Mouse (Mus musculus): ENCODE measurements at regions not wholly inside any gene's neighbourhood (a gene's known extent, or its start where the extent isn't known, plus 50 kb on each side); places are given as distances from the start of the nearest gene placed in this dataset.
A peak's percentile ranks its signal among the peaks of the same experiment; 100 is the strongest.
"Not testable (repeated sequence)": the region's sequence is repeated elsewhere in the genome, so short reads cannot be mapped to it uniquely, and the experiment has no call there.

- Histone ChIP-seq H3K9ac (no peak overlapping the region), H3K27ac (replicated peaks) (no peak overlapping the region), H3K4me2 (no peak overlapping the region), H3K27me3 (replicated peaks) (no peaks in the 10 kb centered on the region), H3K9me3 (no peaks in the 10 kb centered on the region), H3K4me1 (no peaks in the 10 kb centered on the region), H3K36me3 (no peaks in the 10 kb centered on the region), H3K4me3 (no peak overlapping the region)
- no peak for ATAC-seq (ENCODE audit: extremely low read depth, insufficient number of reproducible peaks, low FRiP score, low TSS enrichment)
- 79% methylated on average over 4 of the region's 4 CpGs for WGBS
Measured at GRCm38 (mm10) chr14:114485781-114486180, 606.2 kb upstream of the Gpc5 start.

DNA sequence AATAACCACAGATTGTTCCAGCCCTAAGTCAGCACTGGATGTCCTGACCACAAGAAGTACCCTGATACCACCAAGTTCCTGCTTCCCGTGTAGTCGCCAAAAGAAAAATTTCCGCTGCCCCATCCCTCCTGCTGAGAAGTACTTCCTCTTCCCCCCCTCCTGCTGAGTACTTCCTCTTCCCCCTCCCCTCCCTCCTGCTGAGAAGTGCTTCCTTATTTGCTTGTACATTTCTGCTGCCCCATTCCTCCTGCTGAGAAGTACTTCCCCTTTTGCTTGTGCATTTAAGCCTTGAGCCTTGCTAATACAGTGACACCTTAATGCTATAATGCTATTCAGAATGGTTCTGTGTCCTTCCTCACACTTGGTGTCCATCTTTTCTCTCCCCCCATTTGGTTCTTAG lies 598.6 kb upstream of the Gpc5 start:
- not testable (repeated sequence) for H3K4me3 ChIP-seq; H3K27ac ChIP-seq (replicated peaks); ATAC-seq (ENCODE audit: extremely low read depth, insufficient number of reproducible peaks, low FRiP score, low TSS enrichment); H3K9ac ChIP-seq; H3K4me2 ChIP-seq; H3K27me3 ChIP-seq (replicated peaks); H3K9me3 ChIP-seq; H3K36me3 ChIP-seq; H3K4me1 ChIP-seq
- 91% methylated on average over 3 of the region's 3 CpGs for WGBS

GRCm38 (mm10) chr14:114504976-114505375 lies 587.0 kb upstream of the Gpc5 start:
- Histone ChIP-seq H3K4me3 (no peak overlapping the region), H3K9me3 (peaks cover 3% of the 10 kb centered on the region; the same call in 1 of the 2 replicates), H3K27ac (replicated peaks) (no peak overlapping the region), H3K27me3 (replicated peaks) (no peaks in the 10 kb centered on the region), H3K9ac (no peak overlapping the region), H3K4me1 (no peaks in the 10 kb centered on the region), H3K36me3 (no peaks in the 10 kb centered on the region), H3K4me2 (no peak overlapping the region)
- no peak for ATAC-seq (ENCODE audit: extremely low read depth, insufficient number of reproducible peaks, low FRiP score, low TSS enrichment)

DNA sequence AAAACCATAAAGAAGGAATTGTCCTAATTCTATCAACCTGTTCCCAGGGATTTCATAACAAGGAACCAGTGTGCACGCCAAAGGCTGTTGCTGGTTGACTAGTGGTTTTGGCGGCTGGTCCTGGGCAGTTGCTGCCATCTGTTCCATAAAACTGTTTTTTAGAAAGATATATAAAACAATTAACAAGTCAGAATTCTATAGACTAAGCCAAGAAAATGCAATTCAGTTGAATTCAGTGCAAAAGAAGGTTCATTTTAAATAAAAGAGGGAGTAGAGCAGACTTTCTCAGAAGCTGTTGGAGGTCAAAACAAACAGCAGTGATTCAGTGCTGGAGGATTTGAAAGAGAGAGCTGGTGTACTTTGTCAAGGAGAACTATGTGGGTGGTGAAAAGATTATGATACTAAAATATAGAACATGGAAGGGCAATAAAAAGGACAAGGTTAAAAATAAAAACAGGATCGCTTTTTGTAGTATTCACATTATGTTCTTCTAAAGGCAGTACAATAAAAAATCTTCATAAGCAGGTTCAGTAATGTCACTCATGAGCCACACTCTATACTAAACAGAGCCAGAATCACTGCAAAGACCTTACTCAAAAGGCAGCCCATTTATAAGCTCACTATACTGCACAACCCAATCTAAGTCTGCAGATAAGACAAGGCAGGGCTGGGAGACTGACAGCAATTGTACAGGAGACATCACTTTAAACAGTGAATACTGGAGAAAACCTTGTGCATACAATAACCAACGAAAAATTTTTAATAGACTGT lies 543.9 kb upstream of the Gpc5 start:
- H3K9ac ChIP-seq: no peak overlapping the region

GRCm38 (mm10) chr14:114549101-114549500 lies 542.9 kb upstream of the Gpc5 start:
- no peaks in the 10 kb centered on the region for H3K36me3 ChIP-seq
- H3K27me3 ChIP-seq (replicated peaks): no peaks in the 10 kb centered on the region
- no peak overlapping the region for H3K4me3 ChIP-seq
- no peak for ATAC-seq (ENCODE audit: extremely low read depth, insufficient number of reproducible peaks, low FRiP score, low TSS enrichment)
- no peak overlapping the region for H3K4me2 ChIP-seq
- H3K27ac ChIP-seq (replicated peaks): no peak overlapping the region
- no peaks in the 10 kb centered on the region for H3K9me3 ChIP-seq
- WGBS: 84% methylated on average over 1 of the region's 1 CpGs
- no peak overlapping the region for H3K9ac ChIP-seq
- no peaks in the 10 kb centered on the region for H3K4me1 ChIP-seq

More for the DNA sequence above, 543.9 kb upstream of the Gpc5 start:
- ATAC-seq (ENCODE audit: extremely low read depth, insufficient number of reproducible peaks, low FRiP score, low TSS enrichment): no peak
- Histone ChIP-seq H3K4me1 (no peaks in the 10 kb centered on the region), H3K4me3 (no peak overlapping the region), H3K4me2 (no peak overlapping the region), H3K27ac (replicated peaks) (no peak overlapping the region), H3K27me3 (replicated peaks) (no peaks in the 10 kb centered on the region), H3K9me3 (no peaks in the 10 kb centered on the region), H3K36me3 (no peaks in the 10 kb centered on the region)
- 65% methylated on average over 4 of the region's 4 CpGs for WGBS

DNA sequence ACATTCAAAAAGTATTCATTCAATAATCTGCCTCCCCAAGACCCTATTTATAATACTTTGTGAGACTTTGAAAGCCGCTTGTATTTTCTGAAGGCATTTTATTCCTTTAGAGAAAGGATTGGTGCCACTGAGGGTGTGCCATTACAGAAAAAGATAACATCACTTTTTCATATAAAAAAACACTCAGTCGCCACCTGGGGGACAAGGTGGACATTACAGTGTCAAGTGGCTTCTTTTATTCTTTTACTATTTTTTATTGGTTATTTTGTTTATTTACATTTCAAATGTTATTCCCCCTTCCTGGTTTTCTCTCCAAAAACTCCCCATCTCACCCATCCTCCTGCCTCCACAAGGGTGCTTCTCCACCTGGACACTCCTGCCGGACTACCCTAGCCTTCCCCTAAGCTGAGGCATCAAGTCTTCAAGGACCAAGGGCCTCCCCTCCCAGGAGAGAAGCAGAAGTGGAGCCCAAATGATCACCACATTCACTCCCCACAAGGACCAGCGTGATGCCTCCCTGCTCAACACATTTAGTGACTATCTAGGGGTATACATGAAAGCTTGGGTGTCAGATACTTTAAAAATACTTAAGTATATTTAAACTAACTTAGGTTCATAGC lies 525.5 kb upstream of the Gpc5 start:
- no peak overlapping the region for H3K9ac ChIP-seq
- 41% methylated on average over 4 of the region's 4 CpGs for WGBS

DNA sequence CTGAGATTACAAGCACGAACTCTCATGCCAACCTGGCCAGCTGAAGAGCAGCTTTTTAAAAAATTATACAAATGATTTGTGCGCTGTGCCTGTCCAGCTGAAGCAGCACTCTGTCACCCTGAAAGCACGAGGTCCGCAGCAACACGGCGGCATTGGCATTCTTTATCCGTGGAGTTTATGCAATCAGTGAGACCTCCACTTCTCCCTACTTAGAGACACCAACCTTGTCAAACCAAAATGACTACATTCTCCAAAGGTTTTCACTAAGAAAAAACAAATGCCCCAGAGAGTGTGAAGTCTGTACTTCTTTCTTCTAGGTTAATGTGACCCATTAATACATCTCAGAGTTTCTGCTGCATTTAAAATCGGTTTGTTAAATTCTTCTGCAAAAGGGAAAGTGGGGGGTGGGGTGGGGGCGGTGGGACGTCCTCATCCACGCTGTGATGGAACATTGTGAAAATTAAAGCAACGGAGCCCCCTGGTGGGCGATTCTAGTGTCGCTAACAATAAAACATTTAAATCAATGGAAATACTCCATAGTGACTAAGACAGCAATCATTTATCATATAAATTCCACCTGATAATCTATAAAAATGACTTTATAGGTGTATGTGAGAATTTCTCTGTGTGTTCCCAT lies 524.2 kb upstream of the Gpc5 start:
- Histone ChIP-seq H3K36me3 (no peaks in the 10 kb centered on the region), H3K4me1 (no peaks in the 10 kb centered on the region), H3K27ac (replicated peaks) (no peak overlapping the region), H3K9ac (no peak overlapping the region), H3K4me3 (peak overlapping the region; percentile 34), H3K27me3 (replicated peaks) (no peaks in the 10 kb centered on the region), H3K9me3 (no peaks in the 10 kb centered on the region; the same call in 1 of the 2 replicates), H3K4me2 (peak overlapping the region; percentile 62)
- no peak for ATAC-seq (ENCODE audit: extremely low read depth, insufficient number of reproducible peaks, low FRiP score, low TSS enrichment)
- WGBS: 19% methylated on average over 14 of the region's 14 CpGs

More for the DNA sequence above, 525.5 kb upstream of the Gpc5 start:
- Histone ChIP-seq H3K4me3 (no peak overlapping the region), H3K4me1 (no peaks in the 10 kb centered on the region), H3K9me3 (no peaks in the 10 kb centered on the region), H3K4me2 (no peak overlapping the region), H3K36me3 (no peaks in the 10 kb centered on the region), H3K27ac (replicated peaks) (no peak overlapping the region), H3K27me3 (replicated peaks) (no peaks in the 10 kb centered on the region)
- ATAC-seq (ENCODE audit: extremely low read depth, insufficient number of reproducible peaks, low FRiP score, low TSS enrichment): no peak

DNA sequence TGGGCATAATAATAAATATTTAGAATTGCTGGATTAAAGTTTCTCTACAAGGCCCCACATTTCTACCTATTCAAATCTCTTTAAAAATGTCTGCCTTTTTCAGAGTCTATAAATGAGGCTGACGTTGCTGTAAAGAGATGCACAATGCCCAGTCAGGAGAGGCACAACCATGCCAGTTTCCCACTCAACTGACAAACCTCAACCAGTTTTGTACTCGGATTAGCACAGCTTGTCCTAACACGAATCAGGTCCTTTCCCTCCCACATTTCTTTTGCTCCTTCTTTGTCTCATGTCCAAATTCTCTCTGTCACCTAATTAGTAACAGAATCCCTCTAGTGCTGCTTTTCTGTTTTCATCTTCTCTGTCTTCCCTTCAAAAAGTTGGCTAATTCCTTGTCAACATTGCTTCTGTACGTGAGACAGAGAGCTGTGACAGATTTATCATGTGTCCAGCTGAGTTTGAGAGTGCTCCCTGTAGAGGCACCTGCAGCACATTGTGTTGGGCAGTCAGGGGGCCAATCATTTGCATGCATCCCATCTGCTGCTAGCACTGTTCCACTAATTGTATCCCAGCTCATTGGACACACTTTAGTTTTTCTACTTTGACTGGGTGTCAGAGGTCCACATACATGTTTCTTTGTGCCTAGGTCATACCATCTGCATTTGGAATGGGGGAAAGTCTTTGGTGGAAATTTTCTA lies 504.5 kb upstream of the Gpc5 start:
- Histone ChIP-seq H3K27me3 (replicated peaks) (no peaks in the 10 kb centered on the region), H3K4me2 (no peak overlapping the region), H3K4me1 (no peaks in the 10 kb centered on the region), H3K4me3 (no peak overlapping the region), H3K9ac (no peak overlapping the region), H3K9me3 (no peaks in the 10 kb centered on the region), H3K27ac (replicated peaks) (no peak overlapping the region), H3K36me3 (no peaks in the 10 kb centered on the region)
- 32% methylated on average over 4 of the region's 4 CpGs for WGBS
- no peak for ATAC-seq (ENCODE audit: extremely low read depth, insufficient number of reproducible peaks, low FRiP score, low TSS enrichment)

DNA sequence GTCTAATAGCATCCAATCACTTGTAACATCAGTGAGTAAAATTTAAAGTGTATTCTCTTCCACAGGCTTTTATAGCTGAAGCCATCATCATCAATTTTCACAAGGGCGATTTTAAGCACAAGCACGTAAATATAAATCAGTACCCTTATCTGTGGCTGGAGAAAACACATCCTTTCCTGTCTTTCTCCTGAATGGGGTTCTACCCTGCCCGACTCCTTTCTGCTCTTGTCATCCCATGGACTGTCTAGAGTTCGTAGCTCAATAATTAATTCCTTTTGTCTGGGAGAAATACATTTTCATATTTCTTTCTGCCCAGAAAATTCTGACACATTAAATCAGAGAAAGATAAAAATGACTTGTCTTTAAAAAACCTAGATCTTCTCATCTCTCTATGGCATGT lies 482.7 kb upstream of the Gpc5 start:
- H3K27ac ChIP-seq (replicated peaks): no peak overlapping the region
- no peak overlapping the region for H3K4me3 ChIP-seq
- no peaks in the 10 kb centered on the region for H3K9me3 ChIP-seq
- H3K36me3 ChIP-seq: no peaks in the 10 kb centered on the region
- 68% methylated on average over 4 of the region's 4 CpGs for WGBS
- no peak for ATAC-seq (ENCODE audit: extremely low read depth, insufficient number of reproducible peaks, low FRiP score, low TSS enrichment)
- H3K4me1 ChIP-seq: no peaks in the 10 kb centered on the region
- H3K27me3 ChIP-seq (replicated peaks): no peaks in the 10 kb centered on the region
- H3K4me2 ChIP-seq: no peak overlapping the region
- H3K9ac ChIP-seq: no peak overlapping the region

- H3K27me3 ChIP-seq (replicated peaks): no peaks in the 10 kb centered on the region
- H3K9ac ChIP-seq: no peak overlapping the region
- no peak overlapping the region for H3K4me2 ChIP-seq
- no peak for ATAC-seq (ENCODE audit: extremely low read depth, insufficient number of reproducible peaks, low FRiP score, low TSS enrichment)
- no peaks in the 10 kb centered on the region for H3K4me1 ChIP-seq
- no peak overlapping the region for H3K4me3 ChIP-seq
- no peak overlapping the region for H3K27ac ChIP-seq (replicated peaks)
- 18% methylated on average over 1 of the region's 1 CpGs for WGBS
- no peaks in the 10 kb centered on the region for H3K36me3 ChIP-seq
- no peaks in the 10 kb centered on the region for H3K9me3 ChIP-seq
Measured at GRCm38 (mm10) chr14:114612400-114612799, 479.6 kb upstream of the Gpc5 start.

- Histone ChIP-seq H3K27ac (replicated peaks) (no peak overlapping the region), H3K4me1 (no peaks in the 10 kb centered on the region), H3K27me3 (replicated peaks) (no peaks in the 10 kb centered on the region), H3K4me2 (no peak overlapping the region), H3K9ac (no peak overlapping the region), H3K9me3 (no peaks in the 10 kb centered on the region; the same call in 1 of the 2 replicates), H3K36me3 (no peaks in the 10 kb centered on the region), H3K4me3 (no peak overlapping the region)
- ATAC-seq (ENCODE audit: extremely low read depth, insufficient number of reproducible peaks, low FRiP score, low TSS enrichment): no peak
- 62% methylated on average over 1 of the region's 1 CpGs for WGBS
Measured at GRCm38 (mm10) chr14:114656636-114657035, 435.4 kb upstream of the Gpc5 start.
